Mouse (Mus musculus): ENCODE data around the gene Stxbp2. TPM values are rescaled to one million over a fixed set of nuclear protein-coding genes. Genes with fewer than 3 reads are reported as not detected.

The Stxbp2 gene
- total RNA-seq, 2 experiments from 2014 or later = 43.6 to 52.5 TPM

GRCm38 (mm10) chr8:3679236-3679635, 48.5 kb downstream of the Stxbp2 start:
- no peak for DNase-seq (ENCODE audit: low spot score in 2 of 2)

- no peak for DNase-seq (ENCODE audit: low spot score in 2 of 2)
Observed at GRCm38 (mm10) chr8:3679656-3680055, 48.9 kb downstream of the Stxbp2 start.

- no peak for DNase-seq (ENCODE audit: low spot score in 2 of 2)
Observed at GRCm38 (mm10) chr8:3682435-3682834, 51.7 kb downstream of the Stxbp2 start.

GRCm38 (mm10) chr8:3683408-3684176, 52.8 kb downstream of the Stxbp2 start:
- DNase-seq (ENCODE audit: low spot score in 2 of 2) = no peak

- no peak for DNase-seq (ENCODE audit: low spot score in 2 of 2)
Observed at GRCm38 (mm10) chr8:3684530-3684929, 53.8 kb downstream of the Stxbp2 start.

- no peak for DNase-seq (ENCODE audit: low spot score in 2 of 2)
Observed at GRCm38 (mm10) chr8:3685422-3685821, 54.7 kb downstream of the Stxbp2 start.

- no peak for DNase-seq (ENCODE audit: low spot score in 2 of 2)
Observed at GRCm38 (mm10) chr8:3687537-3687936, 56.8 kb downstream of the Stxbp2 start.

GRCm38 (mm10) chr8:3690774-3691173, 60.0 kb downstream of the Stxbp2 start:
- no peak for DNase-seq (ENCODE audit: low spot score in 2 of 2)

Other genes with a start within 250 kb of the Stxbp2 start
- gene Arhgef18, start 237.9 kb upstream of the Stxbp2 start, total RNA-seq (2021) = 10 to 100 TPM; 49.0 to 51.3 TPM
- gene Pex11g, start 163.3 kb upstream of the Stxbp2 start, total RNA-seq (2021) = 1 to 10 TPM in 1 of 2 experiments, under 1 TPM in 1; 0.97 to 1.7 TPM
- under 1 TPM in 1 of 2 experiments, not detected in 1; 0.20 TPM for gene Tex45, start 160.1 kb upstream of the Stxbp2 start, total RNA-seq (2021)
- 10 to 100 TPM; 30.9 to 31.2 TPM for gene Zfp358, start 137.8 kb upstream of the Stxbp2 start, total RNA-seq (2021)
- 10 to 100 TPM; 76.0 to 77.3 TPM for gene Mcoln1, start 130.5 kb upstream of the Stxbp2 start, total RNA-seq (2021)
- 10 to 100 TPM; 71.8 to 76.2 TPM for gene Pnpla6, start 115.6 kb upstream of the Stxbp2 start, total RNA-seq (2021)
- gene C330021F23Rik, start 63.0 kb upstream of the Stxbp2 start, total RNA-seq (2021) = not detected
- gene Camsap3, start 43.7 kb upstream of the Stxbp2 start, total RNA-seq (2021) = 10 to 100 TPM; 31.1 to 36.9 TPM
- 10 to 100 TPM; 39.6 to 41.2 TPM for gene Xab2, start 9.6 kb upstream of the Stxbp2 start, total RNA-seq (2021)
- 10 to 100 TPM; 80.9 to 84.3 TPM for gene Pet100, start 9.4 kb upstream of the Stxbp2 start, total RNA-seq (2021)
- gene Pcp2, start 5.4 kb upstream of the Stxbp2 start, total RNA-seq (2021) = under 1 TPM in 1 of 2 experiments, not detected in 1; 0.92 TPM
- under 1 TPM; 0.74 to 0.79 TPM for gene Retn, start 24.8 kb downstream of the Stxbp2 start, total RNA-seq (2021)
- under 1 TPM in 1 of 2 experiments, not detected in 1; 0.23 TPM for gene Mcemp1, start 34.8 kb downstream of the Stxbp2 start, total RNA-seq (2021)
- 10 to 100 TPM; 12.9 to 14.8 TPM for gene Fcor, start 41.4 kb downstream of the Stxbp2 start, total RNA-seq (2021)
- 10 to 100 TPM; 29.8 to 32.4 TPM for gene Trappc5, start 45.3 kb downstream of the Stxbp2 start, total RNA-seq (2021)
- not detected for gene Fcer2a, start 63.2 kb downstream of the Stxbp2 start, total RNA-seq (2021)
- gene Clec4g, start 89.7 kb downstream of the Stxbp2 start, total RNA-seq (2021) = not detected
- gene Cd209a, start 118.0 kb downstream of the Stxbp2 start, total RNA-seq (2021) = 1 to 10 TPM in 1 of 2 experiments, under 1 TPM in 1; 0.57 to 1.0 TPM
- gene Cd209e, start 223.4 kb downstream of the Stxbp2 start, total RNA-seq (2021) = not detected
- not detected for gene Cd209d, start 247.6 kb downstream of the Stxbp2 start, total RNA-seq (2021)

Data from layer of hippocampus, adult 18-20 months (tissue).